Mouse (Mus musculus): ENCODE results near the gene Napsa.

GRCm38 (mm10) chr7:44534656-44535441, 37.3 kb upstream of the Napsa start:
- TF ChIP-seq CTCF (IDR thresholded peaks at IDR 0.05; ENCODE audit: insufficient read depth, low read depth, low read length) = no peak
- no peak for TF ChIP-seq POLR2A (IDR thresholded peaks at IDR 0.05; ENCODE audit: insufficient read depth, low read depth, low read length)
